Mouse (Mus musculus) heart, embryonic 13.5 days (tissue): ENCODE results near the gene Tepp. TPM values are rescaled to one million over a fixed set of nuclear protein-coding genes. Genes with fewer than 3 reads are reported as not detected.

Experiments
- ATAC-seq: fragments of 200-750 bp; cut with Nextera tagmentation; 2 replicates; pipeline ENCODE4 v1.8.0; 2017; ENCODE audit warnings: moderate TSS enrichment; ENCODE audit not compliant: insufficient number of reproducible peaks, low FRiP score, low TSS enrichment; ENCODE audit errors: extremely low read depth
- H3K27ac ChIP-seq: fragments of 300-500 bp; sonication (generic); replicated peaks from 2 replicates; pipeline ENCODE4 v1.5.1; 2015; ENCODE audit warnings: moderate library complexity, mild to moderate bottlenecking, inconsistent platforms
- H3K27me3 ChIP-seq: fragments of 300-500 bp; sonication (generic); replicated peaks from 2 replicates; pipeline ENCODE4 v1.6.1; 2015; ENCODE audit warnings: mild to moderate bottlenecking, inconsistent platforms
- H3K36me3 ChIP-seq: fragments of 300-500 bp; sonication (generic); 2 replicates; pipeline ENCODE4 v1.6.1; 2015; ENCODE audit warnings: mild to moderate bottlenecking, inconsistent platforms
- H3K4me1 ChIP-seq: fragments of 300-500 bp; sonication (generic); 2 replicates; pipeline ENCODE4 v1.6.1; 2015; ENCODE audit warnings: inconsistent platforms
- H3K4me2 ChIP-seq: fragments of 300-500 bp; sonication (generic); 2 replicates; pipeline ENCODE4 v1.6.1; 2015; ENCODE audit warnings: inconsistent platforms, mild to moderate bottlenecking, moderate library complexity
- H3K4me3 ChIP-seq: fragments of 300-500 bp; sonication (generic); 2 replicates; pipeline ENCODE4 v1.5.1; 2015; ENCODE audit warnings: moderate library complexity, mild to moderate bottlenecking, inconsistent platforms
- H3K9ac ChIP-seq: fragments of 300-500 bp; sonication (generic); 2 replicates; pipeline ENCODE4 v1.6.1; 2015; ENCODE audit warnings: inconsistent platforms, mild to moderate bottlenecking, moderate library complexity
- H3K9me3 ChIP-seq: fragments of 300-500 bp; sonication (generic); 2 replicates; pipeline ENCODE4 v1.6.1; 2016; ENCODE audit warnings: inconsistent platforms
- WGBS: fragments of 180-500 bp; shearing (Covaris S2); methylation state at CpG from one replicate; pipeline ENCODE4 v1.1.7; 2015; ENCODE audit warnings: mixed read lengths; 5-methylcytosine and 5-hydroxymethylcytosine counted together
- polyA plus RNA-seq: library from polyadenylated mRNA; unstranded; fragments of >200 nt; fragmentation: Nextera tagmentation; extraction: Ambion mirVana; gene quantifications from 2 replicates; pipeline ENCODE4 v1.2.1, GENCODE M21; 2015

Tepp gene
- 0.40 TPM in 1 of 2 replicates, not detected in the other for polyA plus RNA-seq

- 43% methylated on average over 6 of the region's 6 CpGs for WGBS
- Histone ChIP-seq H3K4me3 (no peak within 1 kb of the TSS), H3K4me2 (no peak within 1 kb of the TSS), H3K4me1 (0 out of 2 replicates have a peak, but pooled peaks cover 3% of the 10 kb centered on the region), H3K27me3 (0 out of 2 replicates have a peak, but pooled peaks cover 12% of the 10 kb centered on the region), H3K9ac (no peak within 1 kb of the TSS), H3K36me3 (no peaks in the 10 kb centered on the region), H3K9me3 (no peaks in the 10 kb centered on the region), H3K27ac (no peak within 1 kb of the TSS)
- ATAC-seq = no peak
Measured at GRCm38 (mm10) chr8:95310342-95310970, at the start of gene Tepp. Tepp (plus strand) TSS chr8:95310566.

GRCm38 (mm10) chr8:95262181-95262580 is 48.2 kb upstream of the Tepp start:
- Histone ChIP-seq H3K9ac (no peak overlapping the region), H3K4me1 (0 out of 2 replicates have a peak, but pooled peaks cover under 1% of the 10 kb centered on the region), H3K36me3 (no peaks in the 10 kb centered on the region), H3K4me2 (no peak overlapping the region), H3K27ac (no peak overlapping the region), H3K9me3 (no peaks in the 10 kb centered on the region), H3K4me3 (no peak overlapping the region), H3K27me3 (no peaks in the 10 kb centered on the region; the same call in 1 of the 2 replicates)
- WGBS = 69% methylated on average over 2 of the region's 2 CpGs
- ATAC-seq = no peak

GRCm38 (mm10) chr8:95270501-95270900 is 39.9 kb upstream of the Tepp start:
- 74% methylated on average over 12 of the region's 12 CpGs for WGBS
- Histone ChIP-seq H3K27ac (no peak overlapping the region), H3K4me1 (peaks cover 4% of the 10 kb centered on the region; the same call in 1 of the 2 replicates), H3K9ac (no peak overlapping the region), H3K4me3 (no peak overlapping the region), H3K4me2 (no peak overlapping the region), H3K27me3 (no peaks in the 10 kb centered on the region; the same call in 1 of the 2 replicates), H3K36me3 (no peaks in the 10 kb centered on the region), H3K9me3 (no peaks in the 10 kb centered on the region)
- ATAC-seq = no peak

- Histone ChIP-seq H3K9me3 (no peaks in the 10 kb centered on the region), H3K27me3 (no peaks in the 10 kb centered on the region), H3K4me1 (peaks cover 4% of the 10 kb centered on the region; the same call in 1 of the 2 replicates), H3K9ac (no peak overlapping the region), H3K36me3 (no peaks in the 10 kb centered on the region), H3K27ac (no peak overlapping the region), H3K4me3 (no peak overlapping the region), H3K4me2 (no peak overlapping the region)
- no peak for ATAC-seq
- WGBS = 34% methylated on average over 4 of the region's 4 CpGs
Measured at GRCm38 (mm10) chr8:95271841-95272240, 38.5 kb upstream of the Tepp start.

GRCm38 (mm10) chr8:95272871-95273270 is 37.5 kb upstream of the Tepp start:
- H3K27ac ChIP-seq = no peak overlapping the region; the same call in 1 of the 2 replicates
- peaks cover 4% of the 10 kb centered on the region; the same call in 1 of the 2 replicates for H3K4me1 ChIP-seq
- no peak for ATAC-seq
- no peak overlapping the region for H3K4me2 ChIP-seq
- no peak overlapping the region for H3K9ac ChIP-seq
- 21% methylated on average over 2 of the region's 2 CpGs for WGBS
- H3K27me3 ChIP-seq = no peaks in the 10 kb centered on the region
- H3K9me3 ChIP-seq = no peaks in the 10 kb centered on the region
- H3K4me3 ChIP-seq = no peak overlapping the region
- no peaks in the 10 kb centered on the region for H3K36me3 ChIP-seq

- Histone ChIP-seq H3K27me3 (no peaks in the 10 kb centered on the region), H3K27ac (no peak overlapping the region), H3K4me3 (no peak overlapping the region), H3K4me2 (no peak overlapping the region), H3K36me3 (no peaks in the 10 kb centered on the region), H3K4me1 (peaks cover 8% of the 10 kb centered on the region), H3K9ac (no peak overlapping the region), H3K9me3 (no peaks in the 10 kb centered on the region)
- no peak for ATAC-seq
- WGBS = 54% methylated on average over 5 of the region's 5 CpGs
Measured at GRCm38 (mm10) chr8:95281493-95281892, 28.9 kb upstream of the Tepp start.

GRCm38 (mm10) chr8:95289066-95289650 is 21.2 kb upstream of the Tepp start:
- 50% methylated on average over 6 of the region's 6 CpGs for WGBS
- H3K4me3 ChIP-seq = no peak overlapping the region
- no peak overlapping the region for H3K27ac ChIP-seq
- H3K27me3 ChIP-seq = no peaks in the 10 kb centered on the region
- no peaks in the 10 kb centered on the region for H3K36me3 ChIP-seq
- H3K4me2 ChIP-seq = no peak overlapping the region
- ATAC-seq = no peak
- H3K9me3 ChIP-seq = no peaks in the 10 kb centered on the region
- H3K9ac ChIP-seq = no peak overlapping the region
- peaks cover 18% of the 10 kb centered on the region for H3K4me1 ChIP-seq

- Histone ChIP-seq H3K4me3 (peak overlapping the region; percentile 31), H3K36me3 (no peaks in the 10 kb centered on the region)
- WGBS = 66% methylated on average over 11 of the region's 11 CpGs
Measured at GRCm38 (mm10) chr8:95293172-95293571, 17.2 kb upstream of the Tepp start.

GRCm38 (mm10) chr8:95293891-95294290 is 16.5 kb upstream of the Tepp start:
- 50% methylated on average over 7 of the region's 7 CpGs for WGBS
- Histone ChIP-seq H3K27ac (peak overlapping the region; percentile 82), H3K36me3 (no peaks in the 10 kb centered on the region), H3K4me2 (peak overlapping the region; percentile 60), H3K4me3 (peak overlapping the region; percentile 31), H3K4me1 (peaks cover 25% of the 10 kb centered on the region), H3K9me3 (no peaks in the 10 kb centered on the region), H3K27me3 (0 out of 2 replicates have a peak, but pooled peaks cover 3% of the 10 kb centered on the region), H3K9ac (peak overlapping the region; percentile 62)
- ATAC-seq = peak; percentile 47; the same call in 1 of the 2 replicates

More at GRCm38 (mm10) chr8:95293172-95293571, 17.2 kb upstream of the Tepp start:
- ATAC-seq = no peak
- Histone ChIP-seq H3K27ac (peak overlapping the region; percentile 82), H3K9me3 (no peaks in the 10 kb centered on the region), H3K4me1 (peaks cover 25% of the 10 kb centered on the region), H3K4me2 (peak overlapping the region; percentile 60), H3K9ac (no peak overlapping the region), H3K27me3 (0 out of 2 replicates have a peak, but pooled peaks cover 3% of the 10 kb centered on the region)

- Histone ChIP-seq H3K4me2 (no peak overlapping the region), H3K4me3 (no peak overlapping the region), H3K36me3 (no peaks in the 10 kb centered on the region), H3K27me3 (0 out of 2 replicates have a peak, but pooled peaks cover 19% of the 10 kb centered on the region), H3K9ac (no peak overlapping the region), H3K4me1 (0 out of 2 replicates have a peak, but pooled peaks cover 5% of the 10 kb centered on the region), H3K9me3 (no peaks in the 10 kb centered on the region), H3K27ac (no peak overlapping the region)
- WGBS = 20% methylated on average over 5 of the region's 5 CpGs
- no peak for ATAC-seq
Measured at GRCm38 (mm10) chr8:95302410-95302809, 8.0 kb upstream of the Tepp start.

GRCm38 (mm10) chr8:95305526-95305925 is 4.8 kb upstream of the Tepp start:
- Histone ChIP-seq H3K27ac (no peak overlapping the region), H3K36me3 (no peaks in the 10 kb centered on the region), H3K9ac (no peak overlapping the region), H3K4me3 (no peak overlapping the region), H3K9me3 (no peaks in the 10 kb centered on the region), H3K4me1 (0 out of 2 replicates have a peak, but pooled peaks cover 8% of the 10 kb centered on the region), H3K4me2 (no peak overlapping the region), H3K27me3 (0 out of 2 replicates have a peak, but pooled peaks cover 12% of the 10 kb centered on the region)
- WGBS = 42% methylated on average over 4 of the region's 4 CpGs
- ATAC-seq = no peak
